Mouse (Mus musculus): ENCODE measurements around the gene Lrp6.

- TF ChIP-seq CTCF (IDR thresholded peaks at IDR 0.05; ENCODE audit: low read depth) = no peak
- TF ChIP-seq EP300 (IDR thresholded peaks at IDR 0.05; ENCODE audit: low read depth) = no peak
These were observed 152.8 kb downstream of the Lrp6 start for GRCm38 (mm10) chr6:134413706-134414531.
